Mouse (Mus musculus): ENCODE results near the gene Plpp1. TPM values are rescaled to one million over a fixed set of nuclear protein-coding genes. Genes with fewer than 3 reads are reported as not detected.

The Plpp1 gene
- polyA plus RNA-seq, 1 experiment from 2014 or later = 29.6 TPM

DNA sequence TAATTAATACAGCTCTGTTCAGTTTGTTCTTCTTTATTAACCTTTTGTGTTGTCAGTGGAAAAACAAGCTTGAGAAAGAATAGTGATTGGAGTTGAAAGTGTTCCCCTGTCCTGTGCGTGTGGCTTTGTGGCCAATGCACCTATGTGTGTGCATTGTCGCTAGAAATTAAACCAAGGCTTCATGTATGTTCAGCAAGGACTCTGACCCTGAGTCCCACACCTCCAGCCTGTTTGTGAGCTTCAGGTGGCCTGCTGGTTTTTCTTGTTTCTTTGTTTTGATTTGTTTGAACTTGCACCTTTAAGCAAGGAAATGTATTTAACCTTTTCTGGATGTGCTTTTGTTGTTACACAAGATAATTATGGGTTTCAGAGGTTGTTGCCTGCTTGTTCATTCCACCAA is 29.0 kb downstream of the Plpp1 start:
- Histone ChIP-seq H3K27me3 (replicated peaks) (no peaks in the 10 kb centered on the region), H3K36me3 (no peaks in the 10 kb centered on the region), H3K4me3 (no peak overlapping the region), H3K4me2 (replicated peaks) (no peak overlapping the region), H3K27ac (no peak overlapping the region), H3K4me1 (0 out of 2 replicates have a peak, but pooled peaks cover 3% of the 10 kb centered on the region), H3K9ac (no peak overlapping the region), H3K9me3 (no peaks in the 10 kb centered on the region)
- no peak for ATAC-seq (ENCODE audit: low FRiP score, low read depth)
- 90% methylated on average over 2 of the region's 2 CpGs for WGBS

DNA sequence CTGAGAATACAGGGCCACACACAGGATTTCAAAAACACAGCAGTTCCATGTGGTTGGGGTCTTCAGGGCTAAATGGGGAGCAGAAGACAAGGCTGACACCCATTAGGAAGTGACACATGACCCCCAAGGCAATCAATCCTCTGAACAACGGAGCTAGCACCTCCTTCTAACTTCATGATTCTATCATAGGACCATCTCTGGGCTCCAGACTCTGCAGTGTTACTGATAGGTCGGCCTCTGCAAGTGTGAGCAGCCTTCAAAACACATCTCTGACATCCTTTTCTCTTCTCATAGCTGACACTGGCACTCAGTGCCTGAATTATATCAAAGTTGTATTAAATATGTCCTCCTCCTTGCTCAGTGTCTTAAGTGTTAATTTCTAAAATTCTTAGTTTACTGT is 32.0 kb downstream of the Plpp1 start:
- H3K9ac ChIP-seq = no peak overlapping the region
- H3K9me3 ChIP-seq = no peaks in the 10 kb centered on the region
- no peak overlapping the region for H3K27ac ChIP-seq
- H3K36me3 ChIP-seq = no peaks in the 10 kb centered on the region
- H3K27me3 ChIP-seq (replicated peaks) = no peaks in the 10 kb centered on the region
- 0 out of 2 replicates have a peak, but pooled peaks cover 3% of the 10 kb centered on the region for H3K4me1 ChIP-seq
- WGBS = 52% methylated on average over 2 of the region's 2 CpGs
- no peak overlapping the region for H3K4me2 ChIP-seq (replicated peaks)
- ATAC-seq (ENCODE audit: low FRiP score, low read depth) = no peak
- no peak overlapping the region for H3K4me3 ChIP-seq

DNA sequence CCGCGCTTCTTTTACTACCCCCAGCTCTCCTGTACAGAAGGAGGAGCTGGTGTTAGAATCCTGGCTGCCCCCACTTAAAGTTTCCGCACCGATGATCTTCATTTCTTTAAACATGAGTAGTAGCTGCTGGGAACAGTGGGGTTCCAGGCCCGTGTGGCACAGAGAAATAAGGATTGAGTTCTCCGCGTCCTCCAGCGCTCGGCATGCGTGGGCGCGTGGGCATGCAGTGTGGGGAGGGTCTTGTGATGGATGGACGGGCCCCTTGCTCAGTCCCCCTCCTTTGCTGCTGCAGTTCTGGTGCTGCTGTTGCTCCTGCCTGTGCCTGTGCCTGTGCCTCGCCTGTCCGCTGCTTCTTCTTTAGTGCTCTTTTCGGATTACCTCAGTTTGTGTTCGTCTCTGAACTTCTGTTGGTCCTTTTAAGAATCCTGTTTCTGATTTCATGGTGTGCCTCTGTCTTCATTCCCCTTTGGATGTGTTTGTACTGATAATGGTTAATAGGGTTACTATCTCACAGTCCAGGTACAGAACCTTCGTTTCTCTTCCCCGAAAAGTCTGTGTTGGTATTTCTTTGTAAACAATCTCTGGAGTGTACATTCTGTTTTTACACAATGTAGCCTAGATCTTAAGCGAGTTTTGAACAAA is 32.8 kb downstream of the Plpp1 start:
- Histone ChIP-seq H3K9ac (no peak overlapping the region; the same call in 1 of the 2 replicates), H3K4me2 (replicated peaks) (no peak overlapping the region), H3K36me3 (no peaks in the 10 kb centered on the region), H3K27ac (no peak overlapping the region), H3K4me1 (0 out of 2 replicates have a peak, but pooled peaks cover 3% of the 10 kb centered on the region), H3K27me3 (replicated peaks) (no peaks in the 10 kb centered on the region), H3K9me3 (no peaks in the 10 kb centered on the region), H3K4me3 (no peak overlapping the region)
- 0 out of 2 replicates have a peak, but pooled peaks have one; percentile 33 for ATAC-seq (ENCODE audit: low FRiP score, low read depth)
- 62% methylated on average over 20 of the region's 20 CpGs for WGBS

DNA sequence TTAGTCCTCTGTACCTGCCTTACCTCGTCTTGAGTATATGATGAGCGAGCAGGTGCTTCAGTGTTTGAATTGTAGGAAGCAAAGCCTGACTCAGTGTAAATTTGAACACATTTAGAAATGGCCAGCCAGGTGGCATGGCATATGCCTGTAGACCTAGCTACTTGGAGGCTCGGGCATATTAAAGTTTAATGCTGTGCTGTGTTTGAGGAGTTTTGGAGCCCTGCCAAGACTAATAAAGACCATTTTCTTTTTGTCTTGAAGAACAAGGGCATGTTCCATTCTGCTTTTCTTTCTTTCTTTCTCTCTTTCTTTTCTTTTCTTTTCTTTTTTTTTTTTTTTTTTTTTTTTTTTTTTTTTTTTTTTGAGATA is 33.3 kb downstream of the Plpp1 start:
- ATAC-seq (ENCODE audit: low FRiP score, low read depth) = no peak
- Histone ChIP-seq H3K27ac (no peak overlapping the region), H3K4me2 (replicated peaks) (no peak overlapping the region), H3K27me3 (replicated peaks) (no peaks in the 10 kb centered on the region), H3K9me3 (no peaks in the 10 kb centered on the region), H3K36me3 (no peaks in the 10 kb centered on the region), H3K4me1 (0 out of 2 replicates have a peak, but pooled peaks cover 3% of the 10 kb centered on the region), H3K4me3 (no peak overlapping the region), H3K9ac (no peak overlapping the region)
- WGBS = 78% methylated on average over 3 of the region's 3 CpGs

DNA sequence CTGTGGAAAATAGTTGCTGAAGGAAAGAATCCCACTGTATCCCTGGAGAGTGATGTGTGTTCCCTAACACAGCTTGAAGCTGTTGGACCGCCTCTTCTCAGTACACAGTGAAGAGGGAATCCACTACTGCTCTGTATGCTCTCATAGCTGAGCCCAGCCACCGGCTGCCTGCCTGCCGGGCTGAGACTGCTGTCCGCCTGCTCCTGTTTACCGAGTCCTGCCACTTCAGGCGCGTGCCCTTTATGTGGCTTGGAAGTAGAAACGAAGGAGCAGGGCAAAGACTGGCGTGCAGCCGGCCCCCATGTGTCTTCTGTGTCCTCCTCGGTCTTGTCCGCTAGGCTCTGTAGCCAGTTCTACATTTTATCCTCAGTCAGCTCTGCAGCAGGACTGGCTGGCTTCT is 34.5 kb downstream of the Plpp1 start:
- 0 out of 2 replicates have a peak, but pooled peaks cover 3% of the 10 kb centered on the region for H3K4me1 ChIP-seq
- ATAC-seq (ENCODE audit: low FRiP score, low read depth) = no peak
- 36% methylated on average over 12 of the region's 12 CpGs for WGBS
- no peaks in the 10 kb centered on the region for H3K9me3 ChIP-seq
- H3K27ac ChIP-seq = no peak overlapping the region
- no peak overlapping the region for H3K9ac ChIP-seq
- H3K4me3 ChIP-seq = no peak overlapping the region
- no peaks in the 10 kb centered on the region for H3K27me3 ChIP-seq (replicated peaks)
- no peak overlapping the region; the same call in 1 of the 2 replicates for H3K4me2 ChIP-seq (replicated peaks)
- no peaks in the 10 kb centered on the region for H3K36me3 ChIP-seq

DNA sequence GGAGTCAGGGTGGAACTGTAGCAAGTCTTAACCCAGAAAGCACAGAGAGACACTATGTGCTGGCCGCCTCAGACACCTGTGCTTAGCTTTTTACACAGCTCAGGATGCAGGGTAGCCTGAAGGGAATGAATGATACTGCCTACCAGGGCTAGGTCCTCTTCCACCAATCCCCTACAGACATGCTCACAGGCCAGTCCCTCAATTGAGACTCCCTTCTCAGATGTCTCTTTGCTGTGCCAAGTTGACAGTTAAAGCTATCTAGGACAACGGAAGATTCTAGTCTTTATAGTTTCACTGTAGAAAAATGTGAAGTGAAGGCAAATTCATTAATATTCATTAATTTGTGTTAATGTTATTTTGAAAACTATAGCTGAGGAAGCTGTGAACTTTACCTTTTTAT is 36.4 kb downstream of the Plpp1 start:
- Histone ChIP-seq H3K36me3 (no peaks in the 10 kb centered on the region), H3K9ac (no peak overlapping the region), H3K4me3 (no peak overlapping the region), H3K27ac (no peak overlapping the region), H3K4me1 (0 out of 2 replicates have a peak, but pooled peaks cover 3% of the 10 kb centered on the region), H3K27me3 (replicated peaks) (no peaks in the 10 kb centered on the region), H3K9me3 (no peaks in the 10 kb centered on the region), H3K4me2 (replicated peaks) (no peak overlapping the region)
- no peak for ATAC-seq (ENCODE audit: low FRiP score, low read depth)
- 83% methylated on average over 2 of the region's 2 CpGs for WGBS

DNA sequence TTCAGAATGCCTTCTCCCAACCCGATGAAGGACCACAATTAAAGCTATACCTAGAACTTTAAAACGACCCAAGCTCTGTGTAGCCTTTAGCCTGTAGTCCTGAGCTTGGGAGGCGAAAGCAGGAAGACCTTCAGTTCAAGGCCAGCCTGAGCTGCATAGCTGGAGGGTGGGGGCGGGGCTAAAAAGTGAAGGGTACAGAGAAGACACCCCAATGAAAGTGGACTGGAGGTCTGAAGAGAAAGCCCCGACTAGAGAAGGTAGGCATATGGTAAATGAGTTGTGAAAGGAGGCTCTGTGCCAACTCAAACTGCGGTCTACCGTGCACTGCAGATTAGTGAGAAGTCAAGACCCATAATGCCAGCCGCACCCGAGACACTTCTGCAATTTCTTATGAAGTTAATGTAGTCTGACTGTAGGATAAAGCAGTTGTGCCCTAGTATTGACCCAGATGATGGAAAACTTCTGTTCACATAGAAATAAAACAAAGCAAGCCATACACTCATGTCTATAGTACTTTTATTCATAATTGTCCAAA is 37.1 kb downstream of the Plpp1 start:
- no peaks in the 10 kb centered on the region for H3K36me3 ChIP-seq
- H3K9me3 ChIP-seq = no peaks in the 10 kb centered on the region
- no peak overlapping the region for H3K4me3 ChIP-seq
- H3K27ac ChIP-seq = no peak overlapping the region
- H3K27me3 ChIP-seq (replicated peaks) = no peaks in the 10 kb centered on the region
- H3K4me2 ChIP-seq (replicated peaks) = no peak overlapping the region
- no peak overlapping the region for H3K9ac ChIP-seq
- WGBS = 87% methylated on average over 9 of the region's 9 CpGs
- no peak for ATAC-seq (ENCODE audit: low FRiP score, low read depth)
- H3K4me1 ChIP-seq = 0 out of 2 replicates have a peak, but pooled peaks cover 3% of the 10 kb centered on the region

DNA sequence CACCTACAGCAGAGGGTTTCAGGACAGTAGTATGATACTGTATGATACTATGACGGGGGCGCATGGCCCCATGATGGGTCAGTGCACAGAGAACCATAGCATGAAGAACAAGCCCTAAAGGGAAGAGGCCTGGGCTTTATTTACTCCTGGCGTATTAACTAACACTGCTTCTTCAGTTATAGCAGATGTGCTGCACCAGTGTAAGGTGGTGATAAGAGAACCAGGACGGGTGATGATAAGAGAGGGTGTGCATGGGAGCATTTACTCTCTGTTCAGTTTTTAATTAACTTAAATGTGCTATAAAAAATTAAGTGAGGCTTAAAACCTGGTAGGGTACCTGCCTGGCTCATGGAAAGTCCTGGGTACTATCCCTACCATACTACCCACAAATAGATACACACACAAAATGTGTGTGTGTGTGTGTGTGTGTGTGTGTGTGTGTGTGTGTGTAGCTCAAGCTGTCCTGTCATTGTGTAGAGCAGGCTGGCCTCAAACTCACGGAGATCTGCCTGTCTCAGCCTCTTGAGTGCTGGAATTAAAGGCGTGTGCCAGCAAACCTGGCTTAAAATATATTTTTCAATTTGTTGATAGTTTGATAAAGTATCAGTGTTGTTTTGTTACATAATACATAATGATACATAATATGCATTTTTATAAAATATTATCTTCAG is 38.1 kb downstream of the Plpp1 start:
- Histone ChIP-seq H3K4me3 (no peak overlapping the region), H3K9ac (no peak overlapping the region), H3K4me1 (no peaks in the 10 kb centered on the region), H3K4me2 (replicated peaks) (no peak overlapping the region), H3K36me3 (no peaks in the 10 kb centered on the region), H3K27me3 (replicated peaks) (no peaks in the 10 kb centered on the region), H3K9me3 (0 out of 2 replicates have a peak, but pooled peaks cover 3% of the 10 kb centered on the region), H3K27ac (no peak overlapping the region)
- no peak for ATAC-seq (ENCODE audit: low FRiP score, low read depth)
- 93% methylated on average over 6 of the region's 6 CpGs for WGBS

DNA sequence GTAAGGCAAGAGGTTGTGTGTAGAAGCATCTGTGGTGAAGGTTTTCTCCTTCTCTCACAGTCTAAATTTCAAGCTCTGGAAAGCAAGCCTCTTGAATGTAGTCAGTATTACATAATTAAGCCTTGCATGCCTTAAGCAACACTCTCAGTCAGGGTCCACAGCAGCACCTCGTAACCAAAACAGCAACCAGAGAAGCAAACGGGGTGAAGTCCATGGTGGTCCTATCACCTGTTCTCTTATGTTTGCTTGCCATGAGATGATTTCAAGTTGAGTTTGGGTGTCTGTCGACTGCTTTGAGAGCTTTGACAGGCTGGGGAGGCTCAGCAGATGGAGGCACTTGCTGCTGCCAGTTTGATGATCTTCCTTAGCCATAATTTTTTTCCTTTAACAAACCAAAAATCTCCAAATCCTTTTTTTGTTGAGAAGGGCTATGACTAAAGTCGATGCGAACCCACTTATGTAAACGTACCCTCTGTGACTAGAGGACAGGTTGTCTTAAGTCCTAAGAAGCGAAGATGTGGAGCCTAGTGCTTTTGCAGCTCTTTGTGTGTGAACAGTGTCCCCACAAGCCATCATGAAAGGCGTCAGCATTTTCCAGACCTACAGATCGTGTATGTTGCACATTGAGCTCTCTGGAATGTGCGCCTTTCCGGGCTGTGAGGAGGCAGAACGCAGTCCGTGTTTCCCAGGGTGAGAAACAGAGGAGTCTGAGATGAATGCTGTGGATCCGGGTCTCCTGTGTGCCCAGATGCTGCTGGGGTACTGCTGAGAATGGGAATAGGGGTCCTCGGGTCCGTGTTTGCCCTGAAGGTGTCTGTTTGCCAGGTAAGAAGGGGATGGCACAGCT is 39.9 kb downstream of the Plpp1 start:
- H3K9ac ChIP-seq = no peak overlapping the region
- no peak overlapping the region for H3K4me3 ChIP-seq
- 92% methylated on average over 16 of the region's 16 CpGs for WGBS
- no peak overlapping the region for H3K27ac ChIP-seq
- H3K4me2 ChIP-seq (replicated peaks) = no peak overlapping the region
- peaks cover 8% of the 10 kb centered on the region for H3K36me3 ChIP-seq
- H3K4me1 ChIP-seq = no peaks in the 10 kb centered on the region
- H3K27me3 ChIP-seq (replicated peaks) = no peaks in the 10 kb centered on the region
- ATAC-seq (ENCODE audit: low FRiP score, low read depth) = no peak
- H3K9me3 ChIP-seq = 0 out of 2 replicates have a peak, but pooled peaks cover 3% of the 10 kb centered on the region

DNA sequence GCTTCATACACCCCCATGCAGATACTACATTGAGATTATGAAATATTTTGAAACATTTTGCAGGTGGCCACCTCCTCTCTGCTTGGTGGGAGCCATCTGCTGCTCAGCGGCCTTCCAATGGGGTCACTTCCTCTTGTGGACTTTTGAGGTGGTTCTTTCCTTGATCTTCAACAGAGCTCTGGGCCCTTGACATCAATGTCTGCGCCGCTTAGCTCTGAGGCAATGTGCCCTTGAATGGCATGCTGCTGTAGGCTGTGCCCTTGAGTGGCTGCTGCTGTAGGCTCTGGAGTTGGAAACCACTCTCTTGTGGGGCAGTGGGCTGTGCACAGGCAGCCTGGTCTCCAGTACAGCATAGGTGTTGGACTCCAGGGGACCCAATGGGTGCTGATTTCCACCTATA is 45.3 kb downstream of the Plpp1 start:
- ATAC-seq (ENCODE audit: low FRiP score, low read depth) = no peak
- Histone ChIP-seq H3K4me2 (replicated peaks) (no peak overlapping the region), H3K9me3 (0 out of 2 replicates have a peak, but pooled peaks cover 3% of the 10 kb centered on the region), H3K4me3 (no peak overlapping the region), H3K36me3 (peaks cover 11% of the 10 kb centered on the region), H3K4me1 (no peaks in the 10 kb centered on the region), H3K27me3 (replicated peaks) (no peaks in the 10 kb centered on the region), H3K9ac (no peak overlapping the region), H3K27ac (no peak overlapping the region)
- WGBS = 100% methylated on average over 3 of the region's 3 CpGs

DNA sequence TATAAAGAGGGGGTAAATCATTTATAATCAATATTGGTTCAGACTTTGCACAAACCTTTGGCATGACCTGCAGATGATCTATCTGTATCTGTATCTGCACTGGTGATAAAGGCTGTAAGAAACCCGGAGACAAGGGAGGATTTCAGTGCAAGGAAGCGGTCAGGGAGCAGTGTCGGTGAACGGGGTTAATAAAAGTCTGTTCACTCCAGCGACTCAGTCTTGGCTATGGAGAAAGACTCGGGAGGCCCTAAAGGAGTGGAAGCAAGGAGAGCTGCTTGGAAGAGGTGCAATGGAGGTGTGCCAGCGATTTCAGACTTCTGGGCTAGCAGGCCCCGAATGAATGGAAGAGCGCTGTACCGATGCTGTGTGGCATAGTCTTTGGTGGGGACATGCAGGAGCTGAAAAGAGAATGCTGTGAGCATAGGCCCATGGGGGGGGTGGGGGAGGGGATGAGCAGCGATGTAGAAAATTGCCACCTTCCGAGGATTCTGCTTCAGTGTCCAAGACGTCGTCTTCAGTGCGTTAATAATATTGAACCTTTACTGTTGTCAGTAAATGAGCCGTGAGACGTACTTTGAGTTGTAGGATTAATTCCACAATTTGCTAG is 53.2 kb downstream of the Plpp1 start:
- Histone ChIP-seq H3K27ac (no peak overlapping the region), H3K4me3 (no peak overlapping the region), H3K4me1 (0 out of 2 replicates have a peak, but pooled peaks cover 4% of the 10 kb centered on the region), H3K36me3 (peaks cover 3% of the 10 kb centered on the region; the same call in 1 of the 2 replicates), H3K9ac (no peak overlapping the region), H3K9me3 (no peaks in the 10 kb centered on the region), H3K27me3 (replicated peaks) (no peaks in the 10 kb centered on the region), H3K4me2 (replicated peaks) (peak overlapping the region; percentile 22; the same call in 1 of the 2 replicates)
- ATAC-seq (ENCODE audit: low FRiP score, low read depth) = peak; percentile 63
- WGBS = 42% methylated on average over 17 of the region's 17 CpGs
